Mouse (Mus musculus): ENCODE measurements at regions not wholly inside any gene's neighbourhood (a gene's known extent, or its start where the extent isn't known, plus 50 kb on each side); places are given as distances from the start of the nearest gene placed in this dataset.
"Not testable (repeated sequence)": the region's sequence is repeated elsewhere in the genome, so short reads cannot be mapped to it uniquely, and the experiment has no call there.

GRCm38 (mm10) chr15:15082577-15083128 lies 1645.9 kb upstream of the Cdh9 start:
- intact Hi-C loops (cut with DNase I): no loop called here
- DNase-seq (ENCODE audit: low spot score in 2 of 2): no peak

- intact Hi-C loops (cut with DNase I): not testable (repeated sequence)
These were observed 1639.9 kb upstream of the Cdh9 start for GRCm38 (mm10) chr15:15088696-15089095.

GRCm38 (mm10) chr15:15089783-15090182 lies 1638.8 kb upstream of the Cdh9 start:
- DNase-seq (ENCODE audit: low spot score in 2 of 2): not testable (repeated sequence)
- intact Hi-C loops (cut with DNase I): loop anchor here (5.0 kb wide), 1 partner anchor 462 kb away; no protein-coding TSS in a partner anchor

More at GRCm38 (mm10) chr15:15088696-15089095, 1639.9 kb upstream of the Cdh9 start:
- DNase-seq (ENCODE audit: low spot score in 2 of 2): not testable (repeated sequence)

GRCm38 (mm10) chr15:15091531-15092290 lies 1636.8 kb upstream of the Cdh9 start:
- DNase-seq (ENCODE audit: low spot score in 2 of 2): no peak
- intact Hi-C loops (cut with DNase I): loop anchor here (5.0 kb wide), 1 partner anchor 464 kb away; no protein-coding TSS in a partner anchor

GRCm38 (mm10) chr15:15097391-15097790 lies 1631.2 kb upstream of the Cdh9 start:
- intact Hi-C loops (cut with DNase I): no loop called here

GRCm38 (mm10) chr15:15102185-15102584 lies 1626.4 kb upstream of the Cdh9 start:
- DNase-seq (ENCODE audit: low spot score in 2 of 2): no peak
- intact Hi-C loops (cut with DNase I): no loop called here

More at GRCm38 (mm10) chr15:15097391-15097790, 1631.2 kb upstream of the Cdh9 start:
- no peak for DNase-seq (ENCODE audit: low spot score in 2 of 2)

GRCm38 (mm10) chr15:15120109-15120508 lies 1608.4 kb upstream of the Cdh9 start:
- intact Hi-C loops (cut with DNase I): no loop called here
- no peak for DNase-seq (ENCODE audit: low spot score in 2 of 2)

GRCm38 (mm10) chr15:15148791-15149190 lies 1579.8 kb upstream of the Cdh9 start:
- intact Hi-C loops (cut with DNase I): no loop called here
- DNase-seq (ENCODE audit: low spot score in 2 of 2): no peak

- no peak for DNase-seq (ENCODE audit: low spot score in 2 of 2)
- intact Hi-C loops (cut with DNase I): no loop called here
These were observed 1573.1 kb upstream of the Cdh9 start for GRCm38 (mm10) chr15:15155422-15155821.

- intact Hi-C loops (cut with DNase I): no loop called here
- no peak for DNase-seq (ENCODE audit: low spot score in 2 of 2)
These were observed 1558.2 kb upstream of the Cdh9 start for GRCm38 (mm10) chr15:15170387-15170786.

- intact Hi-C loops (cut with DNase I): loop anchor here (5.0 kb wide), 1 partner anchor 593 kb away; no protein-coding TSS in a partner anchor
- DNase-seq (ENCODE audit: low spot score in 2 of 2): no peak
These were observed 1508.3 kb upstream of the Cdh9 start for GRCm38 (mm10) chr15:15220296-15220695.

GRCm38 (mm10) chr15:15229926-15230325 lies 1498.6 kb upstream of the Cdh9 start:
- intact Hi-C loops (cut with DNase I): no loop called here

GRCm38 (mm10) chr15:15238309-15238708 lies 1490.2 kb upstream of the Cdh9 start:
- peak; percentile 6 to 16 for DNase-seq (ENCODE audit: low spot score in 2 of 2)
- intact Hi-C loops (cut with DNase I): loop anchor here (5.0 kb wide), 1 partner anchor 1834 kb away; no protein-coding TSS in a partner anchor

More at GRCm38 (mm10) chr15:15229926-15230325, 1498.6 kb upstream of the Cdh9 start:
- DNase-seq (ENCODE audit: low spot score in 2 of 2): no peak
